Mouse (Mus musculus) heart, embryonic 14.5 days (tissue): ENCODE results near the gene Actn2. TPM values are rescaled to one million over a fixed set of nuclear protein-coding genes. Genes with fewer than 3 reads are reported as not detected.

Source experiments
- ATAC-seq: fragments of 200-750 bp; cut with Nextera tagmentation; 2 replicates; pipeline ENCODE4 v1.8.0; 2017; ENCODE audit warnings: low read depth, moderate TSS enrichment; ENCODE audit not compliant: insufficient number of reproducible peaks, insufficient read depth, low FRiP score
- H3K27ac ChIP-seq, 2 experiments: fragments of 200-500 bp in 1 of 2; fragments of 300-500 bp in 1 of 2; sonication (generic) in 1 of 2; replicated peaks in 1 of 2; 2 replicates each; pipeline ENCODE4 v1.5.1; 2012 to 2014; ENCODE audit warnings: low read depth in 2 of 2, low read length in 2 of 2, control low read depth in 1 of 2, mild to moderate bottlenecking in 1 of 2, mixed read lengths in 1 of 2; ENCODE audit not compliant: control insufficient read depth in 1 of 2, insufficient read depth in 1 of 2
- H3K27me3 ChIP-seq: fragments of 300-500 bp; sonication (generic); 2 replicates; pipeline ENCODE4 v1.6.1; 2014; ENCODE audit warnings: mild to moderate bottlenecking, low read length, control low read depth; ENCODE audit not compliant: control insufficient read depth, insufficient read depth
- H3K36me3 ChIP-seq: fragments of 300-500 bp; sonication (generic); 2 replicates; pipeline ENCODE4 v1.6.1; 2014; ENCODE audit warnings: mild to moderate bottlenecking, control low read depth, low read length, mixed read lengths; ENCODE audit not compliant: control insufficient read depth, insufficient read depth
- H3K4me1 ChIP-seq, 2 experiments: fragments of 200-500 bp in 1 of 2; fragments of 300-500 bp in 1 of 2; sonication (generic) in 1 of 2; 2 replicates each; pipeline ENCODE4 v1.6.1; 2012 to 2014; ENCODE audit warnings: low read length in 2 of 2, control low read depth in 1 of 2, mixed read lengths in 1 of 2; ENCODE audit not compliant: control insufficient read depth in 2 of 2, insufficient read depth in 2 of 2
- H3K4me2 ChIP-seq: fragments of 300-500 bp; sonication (generic); 2 replicates; pipeline ENCODE4 v1.6.1; 2014; ENCODE audit warnings: mild to moderate bottlenecking, low read length
- H3K4me3 ChIP-seq, 2 experiments: fragments of 200-500 bp in 1 of 2; fragments of 300-500 bp in 1 of 2; sonication (generic) in 1 of 2; 2 replicates each; pipeline ENCODE4 v1.5.1; 2012 to 2014; ENCODE audit warnings: low read length in 2 of 2, mild to moderate bottlenecking in 2 of 2, control low read depth in 1 of 2, low read depth in 1 of 2, moderate library complexity in 1 of 2; ENCODE audit not compliant: control insufficient read depth in 1 of 2, insufficient read depth in 1 of 2
- H3K9ac ChIP-seq: fragments of 300-500 bp; sonication (generic); 2 replicates; pipeline ENCODE4 v1.6.1; 2014; ENCODE audit warnings: mild to moderate bottlenecking, low read length
- H3K9me3 ChIP-seq: fragments of 300-500 bp; sonication (generic); 2 replicates; pipeline ENCODE4 v1.6.1; 2016; ENCODE audit warnings: low read length, control low read depth; ENCODE audit not compliant: control insufficient read depth
- WGBS: fragments of 180-500 bp; shearing (Covaris S2); extraction: QIAGEN DNeasy Blood & Tissue Kit; methylation state at CpG from one replicate; pipeline ENCODE4 v1.1.7; 2014; 5-methylcytosine and 5-hydroxymethylcytosine counted together
- polyA plus RNA-seq: library from polyadenylated mRNA; unstranded; fragments of >200 nt; fragmentation: Nextera tagmentation; extraction: Ambion mirVana; gene quantifications from 2 replicates; pipeline ENCODE4 v1.2.1, GENCODE M21; 2014

Gene Actn2
- polyA plus RNA-seq, 1 experiment from 2014 or later: 1,376 TPM

DNA sequence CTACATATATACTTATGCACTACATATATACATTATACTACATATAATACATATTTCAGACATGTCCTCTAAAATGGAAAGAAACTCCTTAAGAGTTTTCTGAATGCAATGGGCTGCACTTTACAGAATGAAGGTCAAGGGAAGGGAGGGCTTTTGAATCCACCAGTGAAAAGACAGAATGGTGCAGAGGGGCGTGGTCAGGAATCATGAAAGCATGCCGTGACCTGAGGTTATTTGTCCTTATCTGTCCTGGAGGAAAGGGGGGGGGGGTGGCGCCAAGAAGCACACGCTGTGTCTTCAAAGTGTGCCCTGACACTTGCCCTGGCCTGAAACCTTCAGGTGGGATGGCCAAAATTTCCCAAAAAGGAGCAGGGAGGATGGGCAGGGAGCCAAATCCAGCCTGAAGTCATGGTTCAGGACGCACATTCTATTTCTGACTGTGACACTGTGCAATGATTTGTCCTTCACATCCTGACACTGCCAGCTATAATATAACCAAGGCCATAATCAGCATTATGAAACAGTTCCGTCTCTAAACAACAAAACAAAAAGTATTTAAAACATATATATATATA, 23.3 kb downstream of the Actn2 start:
- Histone ChIP-seq H3K9me3 (no peaks in the 10 kb centered on the region), H3K27ac (peak overlapping the region; percentile 81 to 85), H3K4me1 (peaks cover 51 to 74% of the 10 kb centered on the region in 2 experiments), H3K9ac (0 out of 2 replicates have a peak overlapping the region, but pooled peaks have one; percentile 27), H3K27me3 (no peaks in the 10 kb centered on the region), H3K36me3 (peaks cover 38% of the 10 kb centered on the region), H3K4me3 (no peak overlapping the region), H3K4me2 (peak overlapping the region; percentile 47)
- no peak for ATAC-seq
- WGBS: 17% methylated on average over 6 of the region's 6 CpGs

DNA sequence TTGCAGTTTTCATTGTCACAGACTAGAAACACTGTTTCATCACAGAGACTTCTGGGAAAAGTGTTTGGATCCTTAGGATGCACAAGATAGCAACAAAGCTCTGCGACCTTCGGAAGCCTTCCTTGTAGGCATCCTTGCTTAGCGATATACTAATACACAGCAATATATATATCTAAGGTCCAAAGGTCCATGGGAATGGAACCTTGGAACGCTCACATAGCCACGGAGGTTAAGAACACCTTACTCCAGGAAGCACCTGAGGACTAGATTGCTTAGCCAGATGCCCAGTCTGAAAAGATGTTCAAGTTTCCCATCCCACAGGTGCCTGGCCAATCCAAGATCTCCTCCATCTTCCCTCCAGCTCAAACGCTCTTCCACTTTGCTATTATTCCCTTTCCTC, 26.4 kb downstream of the Actn2 start:
- 76% methylated on average over 6 of the region's 6 CpGs for WGBS

DNA sequence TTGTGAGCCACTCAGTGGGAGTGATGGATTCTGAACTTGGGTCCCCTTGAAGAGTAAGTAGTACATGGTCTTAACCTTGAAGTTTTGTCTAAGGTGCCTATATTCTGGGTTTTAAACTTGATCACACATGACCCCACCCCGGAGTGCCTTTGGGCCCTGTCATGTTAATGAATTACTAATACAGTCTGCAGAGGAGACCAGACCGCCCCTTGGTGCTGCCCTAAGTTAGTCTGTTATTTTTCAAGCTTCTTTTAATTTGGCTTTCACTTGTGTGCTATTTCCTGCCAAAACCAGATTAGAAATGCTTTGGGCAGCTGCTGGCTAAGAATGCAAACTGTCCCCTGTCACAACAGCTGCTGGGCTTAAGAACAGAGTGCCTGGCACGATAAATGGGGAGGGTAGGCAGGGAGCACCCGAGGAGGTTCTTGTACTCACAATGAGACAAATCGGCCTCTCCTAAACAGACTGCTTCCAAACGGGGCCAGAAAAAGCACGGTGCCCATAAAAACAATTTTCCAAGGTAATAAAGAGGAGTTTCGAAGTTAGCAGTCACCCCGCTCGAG, 28.5 kb downstream of the Actn2 start:
- 53% methylated on average over 10 of the region's 10 CpGs for WGBS
- H3K27me3 ChIP-seq: no peaks in the 10 kb centered on the region
- H3K4me2 ChIP-seq: peak overlapping the region; percentile 12; the same call in 1 of the 2 replicates
- no peak overlapping the region for H3K4me3 ChIP-seq
- H3K9ac ChIP-seq: peak overlapping the region; percentile 51
- ATAC-seq: no peak
- H3K27ac ChIP-seq: peak overlapping the region; percentile 19 to 79
- H3K36me3 ChIP-seq: peaks cover 64% of the 10 kb centered on the region
- peaks cover 34 to 70% of the 10 kb centered on the region in 2 experiments for H3K4me1 ChIP-seq
- H3K9me3 ChIP-seq: no peaks in the 10 kb centered on the region

More for the DNA sequence above, 26.4 kb downstream of the Actn2 start:
- peaks cover 41 to 62% of the 10 kb centered on the region in 2 experiments for H3K4me1 ChIP-seq
- H3K27ac ChIP-seq: peak overlapping the region; percentile 57 to 79
- peak overlapping the region; percentile 22 for H3K4me2 ChIP-seq
- H3K9me3 ChIP-seq: no peaks in the 10 kb centered on the region
- H3K27me3 ChIP-seq: no peaks in the 10 kb centered on the region
- no peak for ATAC-seq
- H3K36me3 ChIP-seq: peaks cover 43% of the 10 kb centered on the region
- H3K9ac ChIP-seq: peak overlapping the region; percentile 28; the same call in 1 of the 2 replicates
- no peak overlapping the region for H3K4me3 ChIP-seq

DNA sequence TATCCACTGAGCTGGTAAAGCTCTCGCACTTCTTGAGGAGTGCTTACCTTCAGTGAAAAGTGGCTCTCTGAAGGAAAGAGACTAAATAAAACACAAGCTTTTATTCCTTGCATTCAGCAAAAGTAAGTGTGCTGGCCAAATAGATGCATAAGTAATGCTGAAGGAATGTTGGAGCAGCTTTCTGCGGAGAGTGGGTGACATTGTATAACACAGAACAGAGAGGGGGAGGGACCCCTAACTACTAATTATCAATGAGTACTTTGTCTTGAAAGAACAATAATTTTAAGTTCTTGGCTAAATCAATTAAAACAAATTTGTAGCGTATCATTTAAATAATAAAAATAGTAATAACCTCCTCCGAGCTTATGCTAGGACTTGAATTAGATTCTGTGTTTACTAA, 29.2 kb downstream of the Actn2 start:
- ATAC-seq: no peak
- Histone ChIP-seq H3K4me2 (no peak overlapping the region), H3K9me3 (no peaks in the 10 kb centered on the region), H3K27me3 (no peaks in the 10 kb centered on the region), H3K9ac (0 out of 2 replicates have a peak overlapping the region, but pooled peaks have one; percentile 0), H3K4me3 (no peak overlapping the region), H3K4me1 (peaks cover 34 to 70% of the 10 kb centered on the region in 2 experiments), H3K27ac (peak overlapping the region in 1 of 2 experiments; percentile 79; a peak in 2 of 4 replicates), H3K36me3 (peaks cover 67% of the 10 kb centered on the region)
- 61% methylated on average over 4 of the region's 4 CpGs for WGBS

DNA sequence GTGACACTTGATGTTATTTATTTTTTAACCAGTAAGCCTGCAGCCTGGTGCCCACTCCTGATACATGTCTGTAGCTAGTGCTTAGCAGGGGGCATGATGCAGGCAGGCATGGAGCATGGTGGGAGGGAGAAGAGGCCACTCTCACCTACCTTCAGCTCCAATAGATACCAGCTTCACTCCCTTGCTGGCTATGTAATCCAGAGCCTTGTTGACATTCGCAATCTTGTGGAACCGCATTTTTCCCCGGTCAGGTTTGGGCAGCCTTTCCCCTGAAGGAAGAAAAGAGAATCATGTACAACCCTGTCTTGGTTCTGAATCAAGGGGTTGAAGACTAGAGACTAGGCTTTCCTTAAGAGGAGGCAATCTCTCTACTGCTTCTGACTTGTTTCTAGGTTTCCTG, 31.1 kb downstream of the Actn2 start:
- H3K27me3 ChIP-seq: no peaks in the 10 kb centered on the region
- peaks cover 24 to 56% of the 10 kb centered on the region in 2 experiments for H3K4me1 ChIP-seq
- no peaks in the 10 kb centered on the region for H3K9me3 ChIP-seq
- H3K36me3 ChIP-seq: peaks cover 72% of the 10 kb centered on the region
- H3K4me2 ChIP-seq: no peak overlapping the region
- ATAC-seq: no peak
- H3K9ac ChIP-seq: peak overlapping the region; percentile 42; the same call in 1 of the 2 replicates
- no peak overlapping the region for H3K4me3 ChIP-seq
- WGBS: 63% methylated on average over 3 of the region's 3 CpGs
- peak overlapping the region; percentile 23 to 58; a peak in 2 of 4 replicates for H3K27ac ChIP-seq

DNA sequence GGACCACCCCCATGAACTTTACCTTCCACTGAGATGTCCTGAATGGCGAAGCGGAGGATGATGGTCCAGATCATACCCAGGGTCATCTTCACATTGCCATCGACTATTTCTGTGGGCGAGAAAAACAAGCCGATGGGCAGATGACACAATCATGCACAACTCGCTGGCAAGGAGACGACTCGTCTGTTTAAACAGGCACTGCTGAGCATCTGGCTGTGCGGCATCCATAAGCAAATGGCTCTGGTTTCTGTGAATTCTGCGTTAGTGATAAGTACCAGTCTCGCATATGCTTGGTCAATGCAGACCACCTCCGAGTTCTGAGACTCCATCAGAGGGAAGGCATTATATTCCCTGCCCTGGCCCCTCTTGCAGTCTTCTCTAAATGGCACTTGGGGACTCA, 31.7 kb downstream of the Actn2 start:
- Histone ChIP-seq H3K9ac (peak overlapping the region; percentile 42; the same call in 1 of the 2 replicates), H3K9me3 (no peaks in the 10 kb centered on the region), H3K27ac (peak overlapping the region in 1 of 2 experiments; percentile 58; a peak in 2 of 4 replicates), H3K4me2 (no peak overlapping the region), H3K27me3 (no peaks in the 10 kb centered on the region), H3K36me3 (peaks cover 73% of the 10 kb centered on the region), H3K4me1 (peaks cover 21 to 50% of the 10 kb centered on the region in 2 experiments), H3K4me3 (no peak overlapping the region)
- no peak for ATAC-seq
- WGBS: 71% methylated on average over 12 of the region's 12 CpGs

DNA sequence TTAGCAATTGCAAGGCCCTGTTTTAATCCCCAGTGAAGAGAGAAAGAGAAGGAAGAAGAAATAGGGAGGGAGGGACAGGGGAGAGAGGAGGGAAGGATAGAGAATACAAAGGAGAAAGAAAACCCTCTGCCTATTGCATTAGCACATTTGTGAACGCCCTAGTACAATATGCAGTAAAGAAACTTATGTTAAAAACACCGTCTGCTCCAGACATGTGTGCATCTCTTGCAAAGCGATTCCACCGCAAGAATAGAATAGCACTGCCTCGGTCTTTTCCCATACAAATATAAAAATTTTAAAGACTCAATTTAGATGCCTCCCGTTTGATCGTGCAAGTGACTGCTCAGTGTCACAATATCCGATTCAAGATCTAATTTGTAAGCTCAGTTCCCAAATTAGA, 32.1 kb downstream of the Actn2 start:
- Histone ChIP-seq H3K27ac (peak overlapping the region; percentile 12 to 58; a peak in 2 of 4 replicates), H3K27me3 (no peaks in the 10 kb centered on the region), H3K9ac (no peak overlapping the region), H3K4me3 (no peak overlapping the region), H3K9me3 (no peaks in the 10 kb centered on the region), H3K4me2 (no peak overlapping the region), H3K4me1 (peaks cover 20 to 50% of the 10 kb centered on the region in 2 experiments), H3K36me3 (peaks cover 77% of the 10 kb centered on the region)
- ATAC-seq: no peak
- WGBS: 82% methylated on average over 8 of the region's 8 CpGs
